Mouse (Mus musculus) kidney, postnatal 14 days (tissue): ENCODE measurements around the gene Gm6676.
"Not testable (repeated sequence)": the region's sequence is repeated elsewhere in the genome, so short reads cannot be mapped to it uniquely, and the experiment has no call there.

ENCODE experiments used
- DNase-seq: peaks from one replicate; pipeline ENCODE4 v3.0.0; 2022; ENCODE audit warnings: mixed read lengths

Gene Gm6676

GRCm38 (mm10) chr14:7125312-7125711 lies at the start of gene Gm6676:
Gm6676 (minus strand) TSS chr14:7125412.
- not testable (repeated sequence) for DNase-seq

GRCm38 (mm10) chr14:7174483-7174971 lies 49.3 kb upstream of the Gm6676 start, which contains the start of gene Gm3512:
Gm3512 (minus strand) TSS chr14:7174533.
- DNase-seq: peak; percentile 0

GRCm38 (mm10) chr14:7105124-7105802 lies 19.9 kb downstream of the Gm6676 start:
- DNase-seq: peak; percentile 4

GRCm38 (mm10) chr14:7100521-7100920 lies 24.7 kb downstream of the Gm6676 start, which contains the start of gene Gm3696:
Gm3696 (minus strand) TSS chr14:7100621.
- not testable (repeated sequence) for DNase-seq
